In the genomic region with DNA sequence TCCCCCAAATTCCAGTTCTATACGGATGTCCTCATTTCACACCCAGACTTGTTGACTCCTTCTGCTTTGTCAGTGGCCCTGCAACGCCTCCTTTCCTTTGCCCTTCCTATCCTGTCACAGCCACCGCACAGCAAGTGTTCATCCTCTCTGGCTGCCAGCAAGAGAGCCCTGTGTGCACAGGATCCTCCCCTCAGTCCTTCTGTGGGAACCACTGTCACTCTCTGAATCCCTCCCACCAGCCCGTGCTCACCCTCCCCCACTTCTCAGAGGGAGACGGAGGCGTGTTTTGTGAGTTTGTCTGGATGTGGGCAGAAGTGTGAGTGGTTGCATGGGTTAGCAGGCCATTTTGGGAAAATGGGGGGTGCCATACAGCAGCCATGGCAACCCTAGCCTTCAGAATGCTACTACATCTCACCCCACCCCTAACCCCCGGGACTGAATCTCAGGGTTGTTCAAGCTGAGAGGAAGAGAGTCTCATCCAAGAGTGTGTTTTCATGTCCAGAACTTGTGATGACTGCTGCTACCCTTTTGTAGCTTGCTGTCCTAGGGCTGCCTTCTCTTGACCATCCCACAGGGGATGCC, we compare ENCODE assay signal across 11 mouse cellular contexts. TPM values are rescaled to one million over a fixed set of nuclear protein-coding genes. Genes with fewer than 3 reads are reported as not detected.
DNase-seq lines count a peak whose midpoint lies in the region; ATAC-seq and TF ChIP-seq lines count a peak whose summit lies in the region.
"Had no signal": no experiment of that assay in that cellular context is flagged by ENCODE, and none has a peak within 500 bp of the region (broad histone marks: within the 10 kb centered on the region; RNA-seq: fewer than 3 reads in every experiment).

No protein-coding gene starts in this region.

- H3K27me3 ChIP-seq in forebrain, postnatal 0 days (ENCODE audit: insufficient read depth, low read length), result no peaks in the 10 kb centered on the region
- no peaks in the 10 kb centered on the region for H3K27me3 ChIP-seq in forebrain, embryonic 14.5 days (replicated peaks; ENCODE audit: control insufficient read depth, insufficient read depth, low read length)
- H3K27me3 ChIP-seq in lung, embryonic 14.5 days (ENCODE audit: insufficient read depth, low read length), result no peaks in the 10 kb centered on the region
- no peaks in the 10 kb centered on the region for H3K27me3 ChIP-seq in neural tube, embryonic 13.5 days
- no peaks in the 10 kb centered on the region for H3K27me3 ChIP-seq in forebrain, embryonic 15.5 days
- H3K27me3 ChIP-seq: Patski had no signal

- H3K9me3 ChIP-seq in forebrain, postnatal 0 days (ENCODE audit: low read length), result no peaks in the 10 kb centered on the region
- no peaks in the 10 kb centered on the region for H3K9me3 ChIP-seq in forebrain, embryonic 14.5 days (replicated peaks; ENCODE audit: control insufficient read depth, low read length)
- H3K9me3 ChIP-seq in lung, embryonic 14.5 days (ENCODE audit: low read depth, low read length), result no peaks in the 10 kb centered on the region
- H3K9me3 ChIP-seq in neural tube, embryonic 13.5 days, result no peaks in the 10 kb centered on the region
- H3K9me3 ChIP-seq in forebrain, embryonic 15.5 days, result no peaks in the 10 kb centered on the region

- peak; percentile 65 for ATAC-seq in forebrain, postnatal 0 days
- no peak for ATAC-seq in forebrain, embryonic 14.5 days
- peak; percentile 78 for ATAC-seq in lung, embryonic 14.5 days (ENCODE audit: insufficient read depth)
- peak; percentile 76 for ATAC-seq in neural tube, embryonic 13.5 days (ENCODE audit: low read depth)
- no peak for ATAC-seq in forebrain, embryonic 15.5 days (replicated peaks)
- ATAC-seq: Patski had no signal

- 40% methylated on average over 7 of the region's 7 CpGs for WGBS in forebrain, postnatal 0 days
- WGBS in forebrain, embryonic 14.5 days, result 38% methylated on average over 7 of the region's 7 CpGs
- WGBS in lung, embryonic 14.5 days, result 24% methylated on average over 7 of the region's 7 CpGs
- 39% methylated on average over 7 of the region's 7 CpGs for WGBS in neural tube, embryonic 13.5 days
- WGBS in forebrain, embryonic 15.5 days, result 44% methylated on average over 7 of the region's 7 CpGs

- no peak overlapping the region for H3K27ac ChIP-seq in forebrain, postnatal 0 days (ENCODE audit: low read depth, low read length)
- H3K27ac ChIP-seq in forebrain, embryonic 14.5 days (ENCODE audit: low read depth, low read length), result no peak overlapping the region
- no peak overlapping the region for H3K27ac ChIP-seq in lung, embryonic 14.5 days (ENCODE audit: low read depth)
- H3K27ac ChIP-seq in neural tube, embryonic 13.5 days (replicated peaks), result no peak overlapping the region
- H3K27ac ChIP-seq in forebrain, embryonic 15.5 days (replicated peaks), result no peak overlapping the region

- peaks cover 2% of the 10 kb centered on the region; the same call in 1 of the 2 replicates for H3K36me3 ChIP-seq in forebrain, postnatal 0 days (ENCODE audit: insufficient read depth)
- H3K36me3 ChIP-seq in forebrain, embryonic 14.5 days (ENCODE audit: control insufficient read depth, insufficient read depth, low read length), result no peaks in the 10 kb centered on the region
- H3K36me3 ChIP-seq in lung, embryonic 14.5 days (ENCODE audit: insufficient read depth), result 0 out of 2 replicates have a peak, but pooled peaks cover under 1% of the 10 kb centered on the region
- H3K36me3 ChIP-seq in neural tube, embryonic 13.5 days, result no peaks in the 10 kb centered on the region
- no peaks in the 10 kb centered on the region for H3K36me3 ChIP-seq in forebrain, embryonic 15.5 days

- no peak for TF ChIP-seq CTCF in forebrain, postnatal 0 days (IDR thresholded peaks at IDR 0.05; ENCODE audit: low read depth)
- no peak for TF ChIP-seq CTCF in lung, embryonic 14.5 days (IDR thresholded peaks at IDR 0.05; ENCODE audit: low read depth)

- DNase-seq in forebrain, postnatal 0 days, result no peak
- DNase-seq in forebrain, embryonic 14.5 days (ENCODE audit: low spot score), result no peak
- peak; percentile 59 for DNase-seq in lung, embryonic 14.5 days
- DNase-seq in lung, adult 18-20 months, result no peak
- peak; percentile 53 to 72 for DNase-seq in frontal cortex, adult 2 months (ENCODE audit: extremely low spot score in 1 of 2, low spot score in 1 of 2)
- DNase-seq in gastrocnemius, adult 8-10 months (ENCODE audit: low spot score in 2 of 2), result no peak
- DNase-seq: heart, postnatal 14 days had no signal

- H3K4me1 ChIP-seq in forebrain, postnatal 0 days (ENCODE audit: insufficient read depth), result no peaks in the 10 kb centered on the region
- no peaks in the 10 kb centered on the region for H3K4me1 ChIP-seq in forebrain, embryonic 14.5 days (ENCODE audit: control insufficient read depth, insufficient read depth, low read length)
- no peaks in the 10 kb centered on the region for H3K4me1 ChIP-seq in lung, embryonic 14.5 days (ENCODE audit: insufficient read depth)
- H3K4me1 ChIP-seq in neural tube, embryonic 13.5 days (replicated peaks), result peaks cover 6% of the 10 kb centered on the region; the same call in 1 of the 2 replicates
- no peaks in the 10 kb centered on the region for H3K4me1 ChIP-seq in forebrain, embryonic 15.5 days

- no peak overlapping the region for H3K4me2 ChIP-seq in forebrain, postnatal 0 days (ENCODE audit: low read depth)
- H3K4me2 ChIP-seq in forebrain, embryonic 14.5 days (ENCODE audit: low read length), result no peak overlapping the region
- H3K4me2 ChIP-seq in lung, embryonic 14.5 days, result no peak overlapping the region
- no peak overlapping the region for H3K4me2 ChIP-seq in neural tube, embryonic 13.5 days
- H3K4me2 ChIP-seq in forebrain, embryonic 15.5 days (replicated peaks), result no peak overlapping the region

- no peak overlapping the region for H3K9ac ChIP-seq in forebrain, postnatal 0 days
- no peak overlapping the region for H3K9ac ChIP-seq in forebrain, embryonic 14.5 days (ENCODE audit: low read length)
- H3K9ac ChIP-seq in lung, embryonic 14.5 days, result no peak overlapping the region
- no peak overlapping the region for H3K9ac ChIP-seq in neural tube, embryonic 13.5 days
- H3K9ac ChIP-seq in forebrain, embryonic 15.5 days (replicated peaks), result no peak overlapping the region

- no peak overlapping the region for H3K4me3 ChIP-seq in forebrain, postnatal 0 days (ENCODE audit: low read depth, low read length)
- no peak overlapping the region for H3K4me3 ChIP-seq in forebrain, embryonic 14.5 days (ENCODE audit: low read depth, low read length)
- no peak overlapping the region for H3K4me3 ChIP-seq in lung, embryonic 14.5 days (ENCODE audit: low read depth, low read length)
- no peak overlapping the region for H3K4me3 ChIP-seq in neural tube, embryonic 13.5 days
- H3K4me3 ChIP-seq in forebrain, embryonic 15.5 days, result no peak overlapping the region

RNA-seq across cellular contexts. Expression of a gene that starts 5.9 kb away (rescaled TPM):
- not detected in 2 replicates for total RNA-seq in forebrain, postnatal 0 days (2014; rRNA removed)
- polyA plus RNA-seq in forebrain, postnatal 0 days (2015; fragmentation: Nextera tagmentation; extraction: Ambion mirVana), result not detected in 2 replicates
- not detected in 2 replicates for polyA plus RNA-seq in forebrain, embryonic 14.5 days (2014; fragmentation: Nextera tagmentation; extraction: Ambion mirVana)
- polyA plus RNA-seq in lung, embryonic 14.5 days (2014; fragmentation: Nextera tagmentation; extraction: Ambion mirVana), result not detected in 2 replicates
- not detected in 2 replicates for polyA plus RNA-seq in frontal cortex, adult 2 months (2012; rRNA removed)
- not detected in 2 replicates for polyA plus RNA-seq in neural tube, embryonic 13.5 days (2015; fragmentation: Nextera tagmentation; extraction: Ambion mirVana)
- not detected in 2 replicates for polyA plus RNA-seq in forebrain, embryonic 15.5 days (2015; fragmentation: Nextera tagmentation; extraction: Ambion mirVana)
- total RNA-seq in gastrocnemius, adult 8-10 months (2022), result not detected
- total RNA-seq: heart, postnatal 14 days; left cerebral cortex, postnatal 10 days had no signal
- polyA plus RNA-seq: Patski had no signal

RNA-seq across cellular contexts. Expression of a gene that starts 18.3 kb away (rescaled TPM):
- 53.2 and 58.1 TPM in 2 replicates for total RNA-seq in forebrain, postnatal 0 days (2014; rRNA removed)
- polyA plus RNA-seq in forebrain, postnatal 0 days (2015; fragmentation: Nextera tagmentation; extraction: Ambion mirVana), result 21.6 and 28.1 TPM in 2 replicates
- 18.3 and 20.1 TPM in 2 replicates for polyA plus RNA-seq in forebrain, embryonic 14.5 days (2014; fragmentation: Nextera tagmentation; extraction: Ambion mirVana)
- polyA plus RNA-seq in lung, embryonic 14.5 days (2014; fragmentation: Nextera tagmentation; extraction: Ambion mirVana), result 11.9 and 12.0 TPM in 2 replicates
- polyA plus RNA-seq in frontal cortex, adult 2 months (2012; rRNA removed), result 101 and 102 TPM in 2 replicates
- 22.4 and 22.7 TPM in 2 replicates for polyA plus RNA-seq in neural tube, embryonic 13.5 days (2015; fragmentation: Nextera tagmentation; extraction: Ambion mirVana)
- polyA plus RNA-seq in forebrain, embryonic 15.5 days (2015; fragmentation: Nextera tagmentation; extraction: Ambion mirVana), result 22.3 and 25.0 TPM in 2 replicates
- total RNA-seq in gastrocnemius, adult 8-10 months (2022), result 10 to 100 TPM; 37.3 to 49.1 (median 39.6) TPM

RNA-seq across cellular contexts. Expression of a gene that starts 47.7 kb away (rescaled TPM):
- total RNA-seq in forebrain, postnatal 0 days (2014; rRNA removed), result 24.0 and 30.0 TPM in 2 replicates
- polyA plus RNA-seq in forebrain, postnatal 0 days (2015; fragmentation: Nextera tagmentation; extraction: Ambion mirVana), result 24.6 and 31.5 TPM in 2 replicates
- polyA plus RNA-seq in forebrain, embryonic 14.5 days (2014; fragmentation: Nextera tagmentation; extraction: Ambion mirVana), result 41.8 and 45.6 TPM in 2 replicates
- polyA plus RNA-seq in lung, embryonic 14.5 days (2014; fragmentation: Nextera tagmentation; extraction: Ambion mirVana), result 4.4 and 5.4 TPM in 2 replicates
- 15.2 and 16.6 TPM in 2 replicates for polyA plus RNA-seq in frontal cortex, adult 2 months (2012; rRNA removed)
- polyA plus RNA-seq in neural tube, embryonic 13.5 days (2015; fragmentation: Nextera tagmentation; extraction: Ambion mirVana), result 36.4 and 43.4 TPM in 2 replicates
- polyA plus RNA-seq in forebrain, embryonic 15.5 days (2015; fragmentation: Nextera tagmentation; extraction: Ambion mirVana), result 45.5 and 47.4 TPM in 2 replicates
- total RNA-seq in gastrocnemius, adult 8-10 months (2022), result under 1 TPM in 2 of 4 experiments, not detected in 2; 0.09 to 0.11 TPM
- polyA plus RNA-seq: Patski had no signal

Comparison
In these comparisons a context has a peak if more than half of its experiments do, and no peak if none do; other contexts are left out.
1. ATAC-seq: peak in forebrain, postnatal 0 days (single experiment), lung, embryonic 14.5 days (single experiment) and neural tube, embryonic 13.5 days (single experiment); none in forebrain, embryonic 14.5 days (single experiment) and forebrain, embryonic 15.5 days (single experiment).
2. DNase-seq: peak in lung, embryonic 14.5 days (single experiment) and frontal cortex, adult 2 months (2 of 2); none in forebrain, postnatal 0 days (single experiment), forebrain, embryonic 14.5 days (single experiment), lung, adult 18-20 months (0 of 2) and gastrocnemius, adult 8-10 months (0 of 2).